Mouse (Mus musculus): ENCODE measurements around the gene Myo15b. TPM values are rescaled to one million over a fixed set of nuclear protein-coding genes. Genes with fewer than 3 reads are reported as not detected.
A peak's percentile ranks its signal among the peaks of the same experiment; 100 is the strongest.

Myo15b gene
- polyA plus RNA-seq, 1 experiment from 2014 or later = 0.31 TPM

- Histone ChIP-seq H3K9me3 (replicated peaks; ENCODE audit: control insufficient read depth, low read length) (no peaks in the 10 kb centered on the region), H3K4me2 (ENCODE audit: low read depth, low read length) (no peak overlapping the region), H3K27me3 (ENCODE audit: control insufficient read depth, insufficient read depth, low read length) (peaks cover 8% of the 10 kb centered on the region; the same call in 1 of the 2 replicates), H3K4me3 (ENCODE audit: low read depth, low read length) (no peak overlapping the region), H3K36me3 (replicated peaks; ENCODE audit: control insufficient read depth, insufficient read depth, low read depth, low read length) (no peaks in the 10 kb centered on the region), H3K27ac (replicated peaks; ENCODE audit: low read depth, low read length) (no peak overlapping the region), H3K9ac (replicated peaks; ENCODE audit: low read length) (no peak overlapping the region), H3K4me1 (ENCODE audit: control insufficient read depth, insufficient read depth, low read length) (no peaks in the 10 kb centered on the region)
- ATAC-seq (replicated peaks; ENCODE audit: insufficient number of reproducible peaks, low FRiP score, low TSS enrichment, low read depth) (no peak), DNase-seq (ENCODE audit: low spot score) (peak; percentile 28)
- WGBS = 20% methylated on average over 5 of the region's 5 CpGs
Measured at GRCm38 (mm10) chr11:115881002-115881401, 22.8 kb downstream of the Myo15b start.

- H3K9me3 ChIP-seq (replicated peaks; ENCODE audit: control insufficient read depth, low read length) = no peaks in the 10 kb centered on the region
- no peak for ATAC-seq (replicated peaks; ENCODE audit: insufficient number of reproducible peaks, low FRiP score, low TSS enrichment, low read depth)
- no peaks in the 10 kb centered on the region for H3K4me1 ChIP-seq (ENCODE audit: control insufficient read depth, insufficient read depth, low read length)
- WGBS = 39% methylated on average over 15 of the region's 17 CpGs
- no peak overlapping the region for H3K27ac ChIP-seq (replicated peaks; ENCODE audit: low read depth, low read length)
- H3K4me3 ChIP-seq (ENCODE audit: low read depth, low read length) = no peak overlapping the region
- DNase-seq (ENCODE audit: low spot score) = no peak
- no peak overlapping the region for H3K4me2 ChIP-seq (ENCODE audit: low read depth, low read length)
- H3K36me3 ChIP-seq (replicated peaks; ENCODE audit: control insufficient read depth, insufficient read depth, low read depth, low read length) = no peaks in the 10 kb centered on the region
- H3K27me3 ChIP-seq (ENCODE audit: control insufficient read depth, insufficient read depth, low read length) = peaks cover 8% of the 10 kb centered on the region; the same call in 1 of the 2 replicates
- no peak overlapping the region for H3K9ac ChIP-seq (replicated peaks; ENCODE audit: low read length)
Measured at GRCm38 (mm10) chr11:115883251-115883650, 25.0 kb downstream of the Myo15b start.

GRCm38 (mm10) chr11:115884361-115884760, 26.2 kb downstream of the Myo15b start:
- no peak overlapping the region for H3K9ac ChIP-seq (replicated peaks; ENCODE audit: low read length)
- H3K27me3 ChIP-seq (ENCODE audit: control insufficient read depth, insufficient read depth, low read length) = peaks cover 8% of the 10 kb centered on the region; the same call in 1 of the 2 replicates
- H3K27ac ChIP-seq (replicated peaks; ENCODE audit: low read depth, low read length) = no peak overlapping the region
- no peak for ATAC-seq (replicated peaks; ENCODE audit: insufficient number of reproducible peaks, low FRiP score, low TSS enrichment, low read depth)
- H3K9me3 ChIP-seq (replicated peaks; ENCODE audit: control insufficient read depth, low read length) = no peaks in the 10 kb centered on the region
- 95% methylated on average over 3 of the region's 3 CpGs for WGBS
- no peaks in the 10 kb centered on the region for H3K36me3 ChIP-seq (replicated peaks; ENCODE audit: control insufficient read depth, insufficient read depth, low read depth, low read length)
- H3K4me3 ChIP-seq (ENCODE audit: low read depth, low read length) = no peak overlapping the region
- no peak for DNase-seq (ENCODE audit: low spot score)
- no peak overlapping the region for H3K4me2 ChIP-seq (ENCODE audit: low read depth, low read length)
- no peaks in the 10 kb centered on the region for H3K4me1 ChIP-seq (ENCODE audit: control insufficient read depth, insufficient read depth, low read length)

GRCm38 (mm10) chr11:115885281-115885680, 27.1 kb downstream of the Myo15b start:
- H3K9me3 ChIP-seq (replicated peaks; ENCODE audit: control insufficient read depth, low read length) = no peaks in the 10 kb centered on the region

GRCm38 (mm10) chr11:115886446-115886845, 28.2 kb downstream of the Myo15b start:
- Histone ChIP-seq H3K36me3 (replicated peaks; ENCODE audit: control insufficient read depth, insufficient read depth, low read depth, low read length) (no peaks in the 10 kb centered on the region), H3K27ac (replicated peaks; ENCODE audit: low read depth, low read length) (no peak overlapping the region), H3K9ac (replicated peaks; ENCODE audit: low read length) (no peak overlapping the region), H3K4me3 (ENCODE audit: low read depth, low read length) (no peak overlapping the region), H3K4me2 (ENCODE audit: low read depth, low read length) (no peak overlapping the region), H3K4me1 (ENCODE audit: control insufficient read depth, insufficient read depth, low read length) (no peaks in the 10 kb centered on the region), H3K9me3 (replicated peaks; ENCODE audit: control insufficient read depth, low read length) (no peaks in the 10 kb centered on the region), H3K27me3 (ENCODE audit: control insufficient read depth, insufficient read depth, low read length) (peaks cover 8% of the 10 kb centered on the region; the same call in 1 of the 2 replicates)
- ATAC-seq (replicated peaks; ENCODE audit: insufficient number of reproducible peaks, low FRiP score, low TSS enrichment, low read depth) (no peak), DNase-seq (ENCODE audit: low spot score) (no peak)
- WGBS = 83% methylated on average over 11 of the region's 11 CpGs

More at GRCm38 (mm10) chr11:115885281-115885680, 27.1 kb downstream of the Myo15b start:
- Histone ChIP-seq H3K27ac (replicated peaks; ENCODE audit: low read depth, low read length) (no peak overlapping the region), H3K27me3 (ENCODE audit: control insufficient read depth, insufficient read depth, low read length) (peaks cover 8% of the 10 kb centered on the region; the same call in 1 of the 2 replicates), H3K9ac (replicated peaks; ENCODE audit: low read length) (no peak overlapping the region), H3K4me2 (ENCODE audit: low read depth, low read length) (no peak overlapping the region), H3K36me3 (replicated peaks; ENCODE audit: control insufficient read depth, insufficient read depth, low read depth, low read length) (no peaks in the 10 kb centered on the region), H3K4me3 (ENCODE audit: low read depth, low read length) (no peak overlapping the region), H3K4me1 (ENCODE audit: control insufficient read depth, insufficient read depth, low read length) (no peaks in the 10 kb centered on the region)
- WGBS = 76% methylated on average over 11 of the region's 11 CpGs
- no peak for ATAC-seq (replicated peaks; ENCODE audit: insufficient number of reproducible peaks, low FRiP score, low TSS enrichment, low read depth)
- DNase-seq (ENCODE audit: low spot score) = no peak

GRCm38 (mm10) chr11:115888020-115888419, 29.8 kb downstream of the Myo15b start:
- 91% methylated on average over 5 of the region's 5 CpGs for WGBS
- no peak for ATAC-seq (replicated peaks; ENCODE audit: insufficient number of reproducible peaks, low FRiP score, low TSS enrichment, low read depth)
- DNase-seq (ENCODE audit: low spot score) = no peak
- H3K4me1 ChIP-seq (ENCODE audit: control insufficient read depth, insufficient read depth, low read length) = no peaks in the 10 kb centered on the region
- peaks cover 6% of the 10 kb centered on the region; the same call in 1 of the 2 replicates for H3K27me3 ChIP-seq (ENCODE audit: control insufficient read depth, insufficient read depth, low read length)
- H3K4me2 ChIP-seq (ENCODE audit: low read depth, low read length) = no peak overlapping the region
- H3K4me3 ChIP-seq (ENCODE audit: low read depth, low read length) = no peak overlapping the region
- no peaks in the 10 kb centered on the region for H3K9me3 ChIP-seq (replicated peaks; ENCODE audit: control insufficient read depth, low read length)
- H3K27ac ChIP-seq (replicated peaks; ENCODE audit: low read depth, low read length) = no peak overlapping the region
- no peak overlapping the region for H3K9ac ChIP-seq (replicated peaks; ENCODE audit: low read length)
- H3K36me3 ChIP-seq (replicated peaks; ENCODE audit: control insufficient read depth, insufficient read depth, low read depth, low read length) = no peaks in the 10 kb centered on the region

- Histone ChIP-seq H3K9ac (replicated peaks; ENCODE audit: low read length) (no peak overlapping the region), H3K4me1 (ENCODE audit: control insufficient read depth, insufficient read depth, low read length) (no peaks in the 10 kb centered on the region), H3K27ac (replicated peaks; ENCODE audit: low read depth, low read length) (no peak overlapping the region), H3K27me3 (ENCODE audit: control insufficient read depth, insufficient read depth, low read length) (peaks cover 1% of the 10 kb centered on the region; the same call in 1 of the 2 replicates), H3K4me2 (ENCODE audit: low read depth, low read length) (no peak overlapping the region), H3K36me3 (replicated peaks; ENCODE audit: control insufficient read depth, insufficient read depth, low read depth, low read length) (no peaks in the 10 kb centered on the region), H3K4me3 (ENCODE audit: low read depth, low read length) (no peak overlapping the region), H3K9me3 (replicated peaks; ENCODE audit: control insufficient read depth, low read length) (no peaks in the 10 kb centered on the region)
- WGBS = 76% methylated on average over 6 of the region's 6 CpGs
- DNase-seq (ENCODE audit: low spot score) (no peak), ATAC-seq (replicated peaks; ENCODE audit: insufficient number of reproducible peaks, low FRiP score, low TSS enrichment, low read depth) (no peak)
Measured at GRCm38 (mm10) chr11:115889159-115889558, 31.0 kb downstream of the Myo15b start.

- no peak for DNase-seq (ENCODE audit: low spot score)
- ATAC-seq (replicated peaks; ENCODE audit: insufficient number of reproducible peaks, low FRiP score, low TSS enrichment, low read depth) = no peak
- Histone ChIP-seq H3K4me2 (ENCODE audit: low read depth, low read length) (no peak overlapping the region), H3K4me1 (ENCODE audit: control insufficient read depth, insufficient read depth, low read length) (no peaks in the 10 kb centered on the region), H3K36me3 (replicated peaks; ENCODE audit: control insufficient read depth, insufficient read depth, low read depth, low read length) (no peaks in the 10 kb centered on the region), H3K27me3 (ENCODE audit: control insufficient read depth, insufficient read depth, low read length) (no peaks in the 10 kb centered on the region), H3K4me3 (ENCODE audit: low read depth, low read length) (no peak overlapping the region), H3K9ac (replicated peaks; ENCODE audit: low read length) (no peak overlapping the region), H3K9me3 (replicated peaks; ENCODE audit: control insufficient read depth, low read length) (no peaks in the 10 kb centered on the region), H3K27ac (replicated peaks; ENCODE audit: low read depth, low read length) (no peak overlapping the region)
- WGBS = 62% methylated on average over 6 of the region's 6 CpGs
Measured at GRCm38 (mm10) chr11:115892213-115892612, 34.0 kb downstream of the Myo15b start.
